Mouse (Mus musculus): ENCODE data around the gene Tmem203. TPM values are rescaled to one million over a fixed set of nuclear protein-coding genes. Genes with fewer than 3 reads are reported as not detected.

Gene Tmem203
- polyA plus RNA-seq (2012): 11.3 and 16.5 TPM in 2 replicates

GRCm38 (mm10) chr2:25255284-25255779 is at the start of gene Tmem203:
TSS of gene Tmem203 (plus strand) at chr2:25255439.
- TF ChIP-seq GATA1 (IDR thresholded peaks at IDR 0.05; ENCODE audit: low read length): no peak

GRCm38 (mm10) chr2:25207593-25207992 is 47.6 kb upstream of the Tmem203 start:
- TF ChIP-seq GATA1 (IDR thresholded peaks at IDR 0.05; ENCODE audit: low read length): no peak

- no peak for TF ChIP-seq GATA1 (IDR thresholded peaks at IDR 0.05; ENCODE audit: low read length)
These were observed 44.6 kb upstream of the Tmem203 start for GRCm38 (mm10) chr2:25210686-25211085.

GRCm38 (mm10) chr2:25211121-25211670 is 44.0 kb upstream of the Tmem203 start, which contains the start of gene Nelfb:
TSS of gene Nelfb (minus strand) at chr2:25211489.
- no peak for TF ChIP-seq GATA1 (IDR thresholded peaks at IDR 0.05; ENCODE audit: low read length)

GRCm38 (mm10) chr2:25213266-25213865 is 41.9 kb upstream of the Tmem203 start:
- TF ChIP-seq GATA1 (IDR thresholded peaks at IDR 0.05; ENCODE audit: low read length): no peak

- TF ChIP-seq GATA1 (IDR thresholded peaks at IDR 0.05; ENCODE audit: low read length): no peak
These were observed 40.8 kb upstream of the Tmem203 start, which contains the start of gene Stpg3 for GRCm38 (mm10) chr2:25214444-25214843. TSS of gene Stpg3 (minus strand) at chr2:25214637.

GRCm38 (mm10) chr2:25217666-25218065 is 37.6 kb upstream of the Tmem203 start:
- TF ChIP-seq GATA1 (IDR thresholded peaks at IDR 0.05; ENCODE audit: low read length): no peak

GRCm38 (mm10) chr2:25218445-25218844 is 36.8 kb upstream of the Tmem203 start, which contains the start of gene Fam166a:
TSS of gene Fam166a (plus strand) at chr2:25218745.
- TF ChIP-seq GATA1 (IDR thresholded peaks at IDR 0.05; ENCODE audit: low read length): no peak

- no peak for TF ChIP-seq GATA1 (IDR thresholded peaks at IDR 0.05; ENCODE audit: low read length)
These were observed 33.9 kb upstream of the Tmem203 start for GRCm38 (mm10) chr2:25221331-25221772.

GRCm38 (mm10) chr2:25223681-25224491 is 31.4 kb upstream of the Tmem203 start:
- no peak for TF ChIP-seq GATA1 (IDR thresholded peaks at IDR 0.05; ENCODE audit: low read length)

GRCm38 (mm10) chr2:25224492-25224765 is 30.8 kb upstream of the Tmem203 start, which contains the start of gene Tubb4b:
TSS of gene Tubb4b (minus strand) at chr2:25224702.
- TF ChIP-seq GATA1 (IDR thresholded peaks at IDR 0.05; ENCODE audit: low read length): no peak

- no peak for TF ChIP-seq GATA1 (IDR thresholded peaks at IDR 0.05; ENCODE audit: low read length)
These were observed 30.2 kb upstream of the Tmem203 start for GRCm38 (mm10) chr2:25224766-25225752.

- no peak for TF ChIP-seq GATA1 (IDR thresholded peaks at IDR 0.05; ENCODE audit: low read length)
These were observed 29.3 kb upstream of the Tmem203 start for GRCm38 (mm10) chr2:25225811-25226379.

- no peak for TF ChIP-seq GATA1 (IDR thresholded peaks at IDR 0.05; ENCODE audit: low read length)
These were observed 28.4 kb upstream of the Tmem203 start for GRCm38 (mm10) chr2:25226864-25227263.

GRCm38 (mm10) chr2:25227406-25227805 is 27.8 kb upstream of the Tmem203 start:
- TF ChIP-seq GATA1 (IDR thresholded peaks at IDR 0.05; ENCODE audit: low read length): no peak

Data from G1E-ER4 (cell line).